Mouse (Mus musculus) erythroblast, embryonic 14.5 days (primary cell): Measurements from ENCODE around the gene Fgf12.

Source experiments
- GATA1 ChIP-seq: IDR thresholded peaks from 2 replicates; pipeline ENCODE4 v1.6.1; 2012; ENCODE audit warnings: low read length, inconsistent platforms, mixed read lengths
- TAL1 ChIP-seq: IDR thresholded peaks from 3 replicates; pipeline ENCODE4 v1.6.1; 2012; ENCODE audit warnings: low read length, inconsistent platforms, mixed read lengths

DNA sequence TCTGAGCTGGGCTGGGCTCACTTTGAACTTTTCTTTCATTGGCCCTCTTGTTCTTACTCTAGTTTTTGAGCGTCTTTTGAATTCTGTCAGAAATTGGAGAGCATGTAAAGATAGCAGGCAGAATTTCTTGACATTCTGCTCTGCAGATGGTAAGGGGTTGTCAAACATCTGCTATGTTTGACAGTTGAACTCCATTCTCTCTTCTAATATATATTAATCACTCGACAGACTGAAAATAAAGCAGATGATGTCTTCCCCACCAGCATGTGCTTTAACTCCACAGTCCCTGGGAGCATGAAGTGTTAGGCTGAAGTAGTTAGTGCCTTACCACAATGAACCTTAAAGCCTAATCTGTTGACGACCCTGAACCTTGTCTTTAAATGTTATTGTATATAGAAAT is 267.9 kb downstream of the Fgf12 start:
- no peak for TF ChIP-seq TAL1
- no peak for TF ChIP-seq GATA1
